Mouse (Mus musculus) mouse trophoblast stem cell (cell line): ENCODE data around the gene St6galnac3.

ENCODE experiments used
- in situ Hi-C, 2 experiments: fragments of 300-500 bp; cut with MseI, MboI; formaldehyde crosslinking; loops; 2 replicates in 1 of 2; 3 replicates in 1 of 2; pipeline ENCODE4 v1.15.1; 2025

Gene St6galnac3

DNA sequence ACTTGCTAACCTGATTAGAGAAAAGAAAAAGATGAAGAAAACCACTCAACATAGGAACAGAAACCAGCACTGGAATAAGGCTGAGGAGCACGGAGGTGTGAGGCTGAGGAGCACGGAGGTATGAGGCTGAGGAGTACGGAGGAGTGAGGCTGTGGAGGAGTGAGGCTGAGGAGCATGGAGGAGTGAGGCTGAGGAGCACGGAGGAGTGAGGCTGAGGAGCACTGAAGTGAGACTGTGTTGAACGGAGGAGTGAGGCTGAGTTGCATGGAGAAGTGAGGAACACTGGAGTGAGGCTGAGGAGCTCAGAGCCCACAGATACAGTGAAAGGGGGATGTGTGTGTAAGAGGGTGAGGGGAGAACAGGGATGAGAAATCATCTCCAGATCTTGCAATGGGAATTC is 564.3 kb downstream of the St6galnac3 start:
- in situ Hi-C loops, result no loop called here

DNA sequence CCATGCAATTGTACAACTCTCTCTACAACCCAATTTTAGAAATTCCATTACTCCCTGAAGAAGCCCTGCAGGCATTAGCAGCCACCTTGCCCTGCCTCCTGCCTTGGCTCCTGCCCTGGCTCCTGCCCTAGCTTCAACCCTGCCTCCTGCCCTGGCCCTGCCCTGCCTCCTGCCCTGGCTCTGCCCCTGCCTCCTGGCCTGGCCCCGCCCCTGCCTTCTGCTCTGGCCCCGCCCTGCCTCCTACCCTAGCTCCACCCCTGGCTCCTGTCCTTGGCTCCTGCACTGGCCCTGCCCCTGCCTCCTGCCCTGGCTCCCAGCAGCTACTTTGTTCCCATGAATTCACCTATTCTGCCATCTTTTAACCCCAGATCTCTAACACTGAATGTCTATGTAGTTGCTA is 576.1 kb downstream of the St6galnac3 start:
- in situ Hi-C loops, result no loop called here
